Mouse (Mus musculus): ENCODE measurements at regions not wholly inside any gene's neighbourhood (a gene's known extent, or its start where the extent isn't known, plus 50 kb on each side); places are given as distances from the start of the nearest gene placed in this dataset.

- DNase-seq: no peak
Observed at GRCm38 (mm10) chr4:56619803-56620202, 120.1 kb upstream of the Gm26657 start.

GRCm38 (mm10) chr4:56619054-56619453 lies 120.8 kb upstream of the Gm26657 start:
- no peak for DNase-seq

- no peak for DNase-seq
Observed at GRCm38 (mm10) chr4:56618433-56618832, 121.4 kb upstream of the Gm26657 start.

- no peak for DNase-seq
Observed at GRCm38 (mm10) chr4:56617661-56618360, 122.1 kb upstream of the Gm26657 start.

- DNase-seq: no peak
Observed at GRCm38 (mm10) chr4:56612325-56612724, 127.5 kb upstream of the Gm26657 start.

- no peak for DNase-seq
Observed at GRCm38 (mm10) chr4:56611751-56612150, 128.1 kb upstream of the Gm26657 start.

GRCm38 (mm10) chr4:56610273-56610672 lies 129.6 kb upstream of the Gm26657 start:
- DNase-seq: no peak

- no peak for DNase-seq
Observed at GRCm38 (mm10) chr4:56608701-56609100, 131.2 kb upstream of the Gm26657 start.

- DNase-seq: no peak
Observed at GRCm38 (mm10) chr4:56598398-56598797, 141.5 kb upstream of the Gm26657 start.

GRCm38 (mm10) chr4:56597931-56598330 lies 141.9 kb upstream of the Gm26657 start:
- no peak for DNase-seq

- no peak for DNase-seq
Observed at GRCm38 (mm10) chr4:56582405-56582804, 157.5 kb upstream of the Gm26657 start.

- DNase-seq: no peak
Observed at GRCm38 (mm10) chr4:56576837-56577548, 162.9 kb upstream of the Gm26657 start.

GRCm38 (mm10) chr4:56552126-56552525 lies 187.7 kb upstream of the Gm26657 start:
- DNase-seq: no peak

- DNase-seq: no peak
Observed at GRCm38 (mm10) chr4:56533344-56533985, 206.4 kb upstream of the Gm26657 start.

GRCm38 (mm10) chr4:56532921-56533320 lies 206.9 kb upstream of the Gm26657 start:
- no peak for DNase-seq

GRCm38 (mm10) chr4:56528571-56528970 lies 211.3 kb upstream of the Gm26657 start:
- DNase-seq: no peak

- DNase-seq: peak; percentile 23 to 36
Observed at GRCm38 (mm10) chr4:56524430-56524985, 215.4 kb upstream of the Gm26657 start.

GRCm38 (mm10) chr4:56507770-56508169 lies 232.1 kb upstream of the Gm26657 start:
- no peak for DNase-seq

- DNase-seq: no peak
Observed at GRCm38 (mm10) chr4:56506786-56507185, 233.1 kb upstream of the Gm26657 start.

- DNase-seq: no peak
Observed at GRCm38 (mm10) chr4:56506067-56506466, 233.8 kb upstream of the Gm26657 start.

- DNase-seq: peak; percentile 40 to 61
Observed at GRCm38 (mm10) chr4:56492537-56493221, 247.2 kb upstream of the Gm26657 start.

GRCm38 (mm10) chr4:56489361-56489760 lies 250.5 kb upstream of the Gm26657 start:
- DNase-seq: no peak

- DNase-seq: no peak
Observed at GRCm38 (mm10) chr4:56483708-56484107, 256.2 kb upstream of the Gm26657 start.
